Mouse (Mus musculus): Measurements from ENCODE around the gene Sept4. TPM values are rescaled to one million over a fixed set of nuclear protein-coding genes. Genes with fewer than 3 reads are reported as not detected.
A peak's percentile ranks its signal among the peaks of the same experiment; 100 is the strongest.

Gene Sept4
- polyA plus RNA-seq, 1 experiment from 2014 or later, result 11.6 TPM

DNA sequence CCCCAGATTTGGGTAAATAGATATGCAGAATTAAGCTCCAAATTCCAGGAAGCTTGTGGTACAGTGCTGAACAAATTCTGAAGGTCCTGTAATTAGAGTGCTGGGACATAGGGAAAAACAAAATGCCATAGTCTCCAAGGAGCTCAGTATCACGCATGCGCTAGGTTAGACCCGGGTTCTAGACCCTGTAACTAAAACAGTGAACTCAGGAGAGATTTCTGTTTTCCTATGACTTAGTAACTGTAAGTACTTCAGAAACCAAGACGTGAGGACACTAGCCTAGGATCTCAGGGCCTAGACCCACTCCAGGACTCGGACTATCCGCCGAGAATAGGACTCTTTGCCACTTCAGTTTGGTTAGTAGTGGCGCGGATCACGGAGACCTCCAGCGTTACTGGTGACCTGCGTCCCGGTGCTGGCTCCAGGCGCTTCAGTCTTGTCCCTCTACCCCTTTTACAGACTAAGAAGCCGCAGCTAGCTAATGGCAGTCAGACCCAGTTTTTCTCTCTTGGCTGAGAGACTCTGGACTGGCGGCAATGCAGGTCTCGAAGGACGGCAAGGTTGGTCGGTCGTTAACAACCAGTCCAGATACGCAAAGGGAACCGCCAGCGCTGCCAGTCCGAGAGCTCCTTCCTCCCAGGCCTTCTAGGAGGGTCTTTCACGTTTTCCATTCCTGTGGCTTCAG lies 22.3 kb downstream of the Sept4 start:
- no peaks in the 10 kb centered on the region for H3K9me3 ChIP-seq (replicated peaks)
- ATAC-seq (ENCODE audit: insufficient number of reproducible peaks, low FRiP score), result no peak
- under 1% methylated on average over 25 of the region's 25 CpGs for WGBS

DNA sequence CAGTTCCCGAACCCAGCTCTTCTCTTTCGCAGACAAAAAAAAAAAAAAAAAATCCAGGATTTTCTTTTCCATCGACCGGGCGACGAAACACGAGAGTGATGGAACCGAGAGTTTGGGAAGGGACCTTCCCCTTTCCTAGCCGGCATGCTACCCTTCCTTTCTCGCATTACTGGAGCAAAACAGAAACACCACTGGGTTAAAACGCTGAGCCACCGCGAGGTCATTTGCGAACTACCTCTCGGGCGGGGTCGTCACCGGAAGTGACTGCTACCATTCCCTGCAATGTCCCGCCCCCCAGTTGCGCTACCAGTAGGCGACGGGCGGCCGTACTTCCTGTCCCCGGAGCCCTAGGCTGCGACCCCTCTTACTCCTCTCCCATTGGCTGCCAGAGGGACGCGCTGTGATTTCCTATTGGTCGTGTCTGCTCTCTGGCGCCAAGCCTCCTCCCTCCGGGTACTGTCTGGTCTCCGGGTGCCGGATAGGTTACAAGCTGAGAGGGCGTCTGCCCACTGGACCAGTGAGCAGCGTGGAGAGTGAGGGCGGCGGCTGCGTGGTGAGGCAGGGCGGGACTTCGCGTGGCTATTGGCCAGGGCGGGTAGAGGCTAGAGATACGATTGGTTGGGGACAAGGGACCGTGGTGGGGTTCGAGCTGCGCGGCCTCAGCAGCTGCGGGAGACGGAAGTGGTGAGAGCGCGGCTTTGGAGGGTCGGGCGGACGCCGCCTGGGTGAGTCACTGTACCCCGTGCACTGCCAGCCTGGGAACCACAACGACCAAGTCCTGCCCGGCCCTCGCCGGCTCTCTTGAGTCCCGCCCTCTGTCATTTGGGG lies 23.0 kb downstream of the Sept4 start, which contains the start of gene Mtmr4:
TSS of gene Mtmr4 (plus strand) at position 637 of the 828 bp plus-strand sequence.
- Histone ChIP-seq H3K27ac (ENCODE audit: poor library complexity, severe bottlenecking) (peak within 1 kb of the TSS; percentile 94), H3K27me3 (replicated peaks) (no peaks in the 10 kb centered on the region), H3K36me3 (peaks cover 11% of the 10 kb centered on the region), H3K4me1 (replicated peaks) (peaks cover 53% of the 10 kb centered on the region), H3K9ac (peak within 1 kb of the TSS; percentile 87), H3K4me3 (peak within 1 kb of the TSS; percentile 78), H3K9me3 (replicated peaks) (no peaks in the 10 kb centered on the region), H3K4me2 (peak within 1 kb of the TSS; percentile 82)
- peak; percentile 98 for ATAC-seq (ENCODE audit: insufficient number of reproducible peaks, low FRiP score)
- under 1% methylated on average over 61 of the region's 61 CpGs for WGBS

More for the DNA sequence above, 22.3 kb downstream of the Sept4 start:
- no peaks in the 10 kb centered on the region for H3K27me3 ChIP-seq (replicated peaks)
- H3K9ac ChIP-seq, result peak overlapping the region; percentile 87
- H3K4me2 ChIP-seq, result peak overlapping the region; percentile 71
- H3K36me3 ChIP-seq, result peaks cover 8% of the 10 kb centered on the region
- peaks cover 45% of the 10 kb centered on the region for H3K4me1 ChIP-seq (replicated peaks)
- peak overlapping the region; percentile 78 for H3K4me3 ChIP-seq
- H3K27ac ChIP-seq (ENCODE audit: poor library complexity, severe bottlenecking), result peak overlapping the region; percentile 94

DNA sequence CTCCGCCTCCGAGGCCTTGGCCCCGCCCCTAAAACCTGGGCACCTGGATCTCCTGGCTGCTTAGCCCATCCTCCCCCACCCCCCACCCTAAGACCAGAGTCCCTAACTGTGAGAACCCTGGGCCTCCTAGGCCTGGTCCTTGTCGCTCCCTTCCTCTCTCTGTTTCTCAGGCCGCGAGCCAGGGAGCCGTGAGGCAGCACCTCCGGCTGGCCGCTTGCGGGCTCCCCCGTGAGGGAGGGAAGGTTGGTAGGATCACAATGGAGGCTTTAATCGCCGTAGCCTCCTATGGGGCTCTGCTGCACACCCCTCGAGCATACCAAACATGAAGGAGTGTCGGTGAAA lies 23.6 kb downstream of the Sept4 start:
- Histone ChIP-seq H3K9me3 (replicated peaks) (no peaks in the 10 kb centered on the region), H3K27me3 (replicated peaks) (no peaks in the 10 kb centered on the region), H3K27ac (ENCODE audit: poor library complexity, severe bottlenecking) (peak overlapping the region; percentile 88), H3K9ac (peak overlapping the region; percentile 80), H3K4me2 (peak overlapping the region; percentile 82), H3K36me3 (peaks cover 16% of the 10 kb centered on the region), H3K4me1 (replicated peaks) (peaks cover 56% of the 10 kb centered on the region), H3K4me3 (peak overlapping the region; percentile 78)
- WGBS, result 0% methylated on average over 15 of the region's 15 CpGs
- no peak for ATAC-seq (ENCODE audit: insufficient number of reproducible peaks, low FRiP score)

DNA sequence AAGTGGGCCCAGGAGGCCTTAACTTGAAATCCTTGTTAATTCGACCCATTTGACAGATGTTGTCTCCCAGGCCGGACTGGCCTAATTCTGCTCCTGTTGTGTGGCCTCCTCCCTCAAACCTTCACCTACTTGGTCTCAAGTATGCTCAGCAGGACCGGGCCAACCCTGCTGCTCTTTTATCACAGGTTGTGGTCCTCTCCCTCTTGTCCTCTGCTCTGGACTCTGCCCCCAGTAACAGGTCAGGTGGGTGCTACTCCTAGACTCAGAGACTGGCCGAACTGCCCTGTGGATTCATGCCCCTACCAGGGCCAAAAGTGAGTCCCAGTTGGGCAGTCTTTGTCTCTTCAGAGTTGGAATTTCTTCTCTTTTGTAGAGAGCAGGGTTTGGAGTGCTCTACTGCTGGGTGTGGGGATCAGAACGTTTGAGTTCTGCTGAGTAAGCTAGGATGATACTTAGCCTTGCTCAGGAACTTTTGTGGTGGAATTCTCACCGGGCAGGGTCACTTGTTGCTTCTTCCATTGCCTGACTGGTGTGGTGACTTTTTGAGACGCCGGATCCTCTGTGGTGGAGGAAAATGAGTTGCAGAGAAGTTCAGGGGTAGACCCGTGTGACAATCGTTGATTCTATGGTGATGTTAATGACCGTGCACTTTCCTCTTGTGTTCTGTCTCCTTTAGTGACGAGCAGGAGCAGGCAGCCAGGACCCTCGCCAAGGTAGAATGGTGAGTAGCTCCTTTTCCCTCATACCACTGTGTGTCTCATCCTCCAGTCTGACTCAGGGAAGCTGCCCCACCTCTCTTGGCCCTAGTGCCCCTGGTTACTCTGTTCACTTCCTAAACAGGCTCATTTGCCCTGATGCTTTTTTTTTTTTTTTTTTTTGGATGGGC lies 24.3 kb downstream of the Sept4 start:
- peak overlapping the region; percentile 78 for H3K4me3 ChIP-seq
- ATAC-seq (ENCODE audit: insufficient number of reproducible peaks, low FRiP score), result no peak
- peaks cover 56% of the 10 kb centered on the region for H3K4me1 ChIP-seq (replicated peaks)
- peaks cover 23% of the 10 kb centered on the region for H3K36me3 ChIP-seq
- peak overlapping the region; percentile 80 for H3K9ac ChIP-seq
- no peaks in the 10 kb centered on the region for H3K9me3 ChIP-seq (replicated peaks)
- peak overlapping the region; percentile 82 for H3K4me2 ChIP-seq
- no peaks in the 10 kb centered on the region for H3K27me3 ChIP-seq (replicated peaks)
- peak overlapping the region; percentile 88 for H3K27ac ChIP-seq (ENCODE audit: poor library complexity, severe bottlenecking)
- 39% methylated on average over 13 of the region's 13 CpGs for WGBS

DNA sequence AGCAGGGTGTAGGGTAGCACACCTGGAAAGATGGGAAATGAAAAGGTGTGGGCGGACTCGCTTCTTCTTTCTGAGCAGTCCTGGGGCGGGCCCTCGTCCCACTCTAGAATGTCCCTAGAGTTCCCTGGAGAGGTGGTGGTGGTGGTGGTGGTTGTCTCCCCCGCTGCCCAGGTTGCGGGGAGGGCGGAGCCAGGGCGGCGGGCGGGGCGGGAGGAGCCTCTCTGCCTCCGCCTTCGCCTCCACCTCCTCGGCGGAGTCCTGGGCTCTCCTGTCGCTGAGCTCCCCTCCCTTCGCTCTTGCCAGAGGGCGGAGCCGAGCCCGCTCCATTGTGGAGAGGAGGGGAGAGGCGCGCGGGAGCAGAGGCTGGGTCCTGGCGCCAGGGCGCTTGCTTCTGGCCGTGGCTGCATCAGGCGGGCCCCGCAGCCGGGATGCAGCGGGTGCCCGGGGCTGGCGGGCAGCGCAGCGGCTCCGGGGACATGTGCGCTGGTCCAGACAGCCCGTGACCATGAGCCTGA lies 26.7 kb downstream of the Sept4 start:
- Histone ChIP-seq H3K4me3 (peak overlapping the region; percentile 63), H3K4me1 (replicated peaks) (peaks cover 43% of the 10 kb centered on the region), H3K36me3 (peaks cover 47% of the 10 kb centered on the region), H3K9ac (peak overlapping the region; percentile 84), H3K27me3 (replicated peaks) (no peaks in the 10 kb centered on the region), H3K9me3 (replicated peaks) (no peaks in the 10 kb centered on the region), H3K4me2 (peak overlapping the region; percentile 95), H3K27ac (ENCODE audit: poor library complexity, severe bottlenecking) (peak overlapping the region; percentile 67)
- ATAC-seq (ENCODE audit: insufficient number of reproducible peaks, low FRiP score), result peak; percentile 65
- WGBS, result 2% methylated on average over 30 of the region's 37 CpGs

DNA sequence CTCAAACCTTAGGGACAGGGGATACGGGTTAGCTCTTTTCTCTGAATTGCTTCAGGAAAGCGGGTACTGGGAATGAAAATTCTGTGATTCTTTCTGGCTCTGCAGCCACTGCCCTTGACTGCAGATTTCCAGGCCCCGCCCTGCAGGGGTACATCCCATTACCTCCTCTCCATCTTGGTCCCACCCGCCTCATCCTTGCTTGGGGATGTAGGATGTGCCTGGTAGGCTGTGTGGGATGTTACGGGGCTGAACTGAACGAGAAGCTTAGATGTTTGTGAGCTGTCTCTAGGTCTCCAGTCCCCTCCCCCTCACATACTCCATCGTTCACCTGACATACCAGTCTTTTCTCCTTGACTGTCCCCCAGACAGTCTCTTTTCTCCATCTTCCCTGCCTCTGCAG lies 27.3 kb downstream of the Sept4 start:
- Histone ChIP-seq H3K27me3 (replicated peaks) (no peaks in the 10 kb centered on the region), H3K4me1 (replicated peaks) (peaks cover 39% of the 10 kb centered on the region), H3K4me2 (peak overlapping the region; percentile 95), H3K36me3 (peaks cover 53% of the 10 kb centered on the region), H3K27ac (ENCODE audit: poor library complexity, severe bottlenecking) (peak overlapping the region; percentile 67; the same call in 1 of the 2 replicates), H3K9me3 (replicated peaks) (no peaks in the 10 kb centered on the region), H3K9ac (peak overlapping the region; percentile 84), H3K4me3 (peak overlapping the region; percentile 63)
- 14% methylated on average over 7 of the region's 7 CpGs for whole genome bisulfite sequencing
- ATAC-seq (ENCODE audit: insufficient number of reproducible peaks, low FRiP score), result no peak

DNA sequence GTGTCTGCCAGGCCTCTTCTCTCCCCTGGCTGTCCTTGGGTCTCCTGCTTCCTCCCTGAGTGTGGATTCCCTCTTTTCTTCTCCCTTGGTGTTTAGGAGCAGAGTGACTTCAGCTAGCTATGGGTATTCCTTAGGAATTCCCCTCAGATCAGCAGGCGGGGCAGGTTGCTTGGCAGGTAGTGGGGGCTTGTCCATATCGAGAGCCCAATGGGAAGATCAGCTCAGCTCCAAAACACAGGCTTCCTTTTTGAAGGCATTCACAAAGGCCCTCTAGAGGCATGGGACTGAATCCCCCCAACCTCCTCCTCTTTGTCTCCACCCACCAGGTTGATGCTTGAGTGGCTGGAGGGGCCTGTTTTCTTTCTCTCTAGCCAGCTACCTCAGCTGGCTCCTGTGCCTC lies 27.8 kb downstream of the Sept4 start:
- Histone ChIP-seq H3K36me3 (peaks cover 58% of the 10 kb centered on the region), H3K27me3 (replicated peaks) (no peaks in the 10 kb centered on the region), H3K27ac (ENCODE audit: poor library complexity, severe bottlenecking) (no peak overlapping the region), H3K9me3 (replicated peaks) (no peaks in the 10 kb centered on the region), H3K4me3 (peak overlapping the region; percentile 63), H3K4me2 (peak overlapping the region; percentile 95), H3K9ac (peak overlapping the region; percentile 84), H3K4me1 (replicated peaks) (peaks cover 39% of the 10 kb centered on the region)
- ATAC-seq (ENCODE audit: insufficient number of reproducible peaks, low FRiP score), result no peak
- WGBS, result 51% methylated on average over 2 of the region's 2 CpGs

- Histone ChIP-seq H3K4me1 (replicated peaks) (peaks cover 39% of the 10 kb centered on the region), H3K9me3 (replicated peaks) (no peaks in the 10 kb centered on the region), H3K36me3 (peaks cover 64% of the 10 kb centered on the region), H3K4me2 (no peak overlapping the region), H3K27me3 (replicated peaks) (no peaks in the 10 kb centered on the region), H3K27ac (ENCODE audit: poor library complexity, severe bottlenecking) (no peak overlapping the region), H3K4me3 (no peak overlapping the region), H3K9ac (no peak overlapping the region)
- ATAC-seq (ENCODE audit: insufficient number of reproducible peaks, low FRiP score), result no peak
Measured at GRCm38 (mm10) chr11:87597061-87597460, 28.4 kb downstream of the Sept4 start.

DNA sequence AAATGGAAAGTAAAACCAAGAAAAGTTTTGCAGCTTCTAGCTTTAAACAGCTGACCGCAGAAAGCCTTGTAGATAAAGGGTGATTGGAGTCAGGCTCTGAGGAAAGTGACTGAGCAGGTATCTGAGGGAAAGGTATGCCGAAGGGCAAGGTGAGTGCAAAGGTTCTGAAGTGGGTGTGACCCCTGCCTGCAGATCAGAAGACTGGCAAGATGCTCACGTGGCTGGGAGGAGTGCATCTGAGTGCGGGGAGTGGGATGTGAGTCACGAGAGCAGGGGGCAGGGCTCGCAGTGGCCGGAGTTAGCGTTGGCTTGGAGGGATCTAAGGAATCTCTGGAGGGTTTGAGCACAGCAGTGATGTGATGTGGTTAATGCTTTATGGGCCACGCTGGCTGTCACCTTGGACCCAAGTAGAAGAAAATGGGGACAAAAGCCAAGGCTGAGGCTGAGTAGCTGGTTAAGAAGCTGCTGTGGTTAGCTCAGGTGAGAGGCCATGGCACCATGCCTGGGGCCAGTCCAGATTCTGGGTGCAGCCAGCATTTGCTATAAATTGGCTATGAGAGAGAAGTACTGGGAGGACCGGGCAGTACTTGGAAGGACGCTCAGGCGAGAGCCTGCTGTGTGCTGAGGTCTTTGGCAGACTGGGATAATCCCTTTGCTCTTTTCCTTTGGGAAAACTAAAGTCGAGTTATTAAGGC lies 30.8 kb downstream of the Sept4 start:
- H3K9me3 ChIP-seq (replicated peaks), result no peaks in the 10 kb centered on the region
- no peak overlapping the region for H3K9ac ChIP-seq
- peaks cover 22% of the 10 kb centered on the region for H3K4me1 ChIP-seq (replicated peaks)
- no peak overlapping the region for H3K27ac ChIP-seq (ENCODE audit: poor library complexity, severe bottlenecking)
- H3K4me3 ChIP-seq, result no peak overlapping the region
- peaks cover 82% of the 10 kb centered on the region for H3K36me3 ChIP-seq
- 85% methylated on average over 13 of the region's 13 CpGs for WGBS
- H3K27me3 ChIP-seq (replicated peaks), result no peaks in the 10 kb centered on the region
- no peak for ATAC-seq (ENCODE audit: insufficient number of reproducible peaks, low FRiP score)
- no peak overlapping the region for H3K4me2 ChIP-seq

GRCm38 (mm10) chr11:87600322-87600853 lies 31.7 kb downstream of the Sept4 start:
- peaks cover 89% of the 10 kb centered on the region for H3K36me3 ChIP-seq
- H3K4me3 ChIP-seq, result no peak overlapping the region
- ATAC-seq (ENCODE audit: insufficient number of reproducible peaks, low FRiP score), result no peak
- H3K27ac ChIP-seq (ENCODE audit: poor library complexity, severe bottlenecking), result no peak overlapping the region
- H3K4me2 ChIP-seq, result no peak overlapping the region
- no peaks in the 10 kb centered on the region for H3K9me3 ChIP-seq (replicated peaks)
- peaks cover 16% of the 10 kb centered on the region for H3K4me1 ChIP-seq (replicated peaks)
- no peak overlapping the region for H3K9ac ChIP-seq
- 89% methylated on average over 10 of the region's 10 CpGs for WGBS
- no peaks in the 10 kb centered on the region for H3K27me3 ChIP-seq (replicated peaks)

All from heart, embryonic 12.5 days (tissue).